Mouse (Mus musculus) left cerebral cortex, adult 2 months (tissue): Measurements from ENCODE around the gene Mark2. TPM values are rescaled to one million over a fixed set of nuclear protein-coding genes. Genes with fewer than 3 reads are reported as not detected.
A peak's percentile ranks its signal among the peaks of the same experiment; 100 is the strongest.

Source experiments
- DNase-seq, 2 experiments: peaks; one replicate each; pipeline ENCODE4 v3.0.0; 2021 to 2022; ENCODE audit warnings: low spot score in 2 of 2, mixed read lengths in 1 of 2; ENCODE audit errors: extremely low spot score in 1 of 2
- H3K27ac ChIP-seq: fragments of 200-600 bp; 2 replicates; pipeline ENCODE4 v1.8.1; 2022
- H3K4me3 ChIP-seq: fragments of 200-600 bp; 2 replicates; pipeline ENCODE4 v1.8.1; 2022
- CTCF ChIP-seq: fragments of 200-600 bp; IDR thresholded peaks from 2 replicates; pipeline ENCODE4 v1.8.1; 2022; ENCODE audit warnings: antibody characterized with exemption, mild to moderate bottlenecking, moderate library complexity
- intact Hi-C: fragments of 180-260 bp; cut with DNase I; formaldehyde crosslinking; loops from one replicate; pipeline ENCODE4 v1.15.1; 2025
- total RNA-seq, 2 experiments: library from RNA; stranded (reverse); gene quantifications; 2 replicates each; pipeline ENCODE4 v1.2.3; 2021

Gene Mark2
- total RNA-seq, 2 experiments from 2014 or later, result 133 to 148 TPM

DNA sequence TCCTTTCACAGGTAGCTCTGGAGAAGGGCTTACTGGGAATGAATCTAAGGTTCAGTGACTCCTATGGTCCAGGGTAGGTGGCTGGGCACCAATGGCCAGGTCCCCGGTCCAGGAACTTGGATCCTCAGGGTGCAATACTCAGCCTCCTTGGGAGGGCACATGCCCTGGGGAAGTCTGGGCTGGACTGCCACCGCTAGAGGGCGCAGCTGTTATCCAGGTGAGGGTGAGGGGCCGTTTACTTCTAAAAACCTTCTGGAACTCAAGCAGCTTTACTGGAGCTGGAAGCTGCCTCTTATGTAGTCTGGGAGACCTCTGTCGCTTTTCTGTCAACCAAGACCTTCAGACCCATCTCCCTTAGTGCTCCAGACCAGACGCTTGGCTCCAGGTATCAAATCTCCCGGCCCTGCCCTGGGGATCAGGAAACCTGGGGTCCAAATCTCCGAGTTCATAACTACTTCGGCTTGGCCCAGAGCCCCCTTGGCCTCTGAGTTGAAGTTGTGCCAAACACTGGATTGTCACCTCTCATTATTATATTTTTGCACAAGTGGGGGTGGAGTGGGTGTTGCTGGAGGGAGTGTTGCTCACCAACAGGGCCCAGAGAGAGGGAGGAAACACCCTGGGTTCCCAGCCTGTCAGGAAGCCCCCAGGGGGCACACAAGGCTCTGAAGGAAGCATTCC lies 77.4 kb downstream of the Mark2 start:
- intact Hi-C loops, result no loop called here
- Histone ChIP-seq H3K27ac (no peak overlapping the region), H3K4me3 (no peak overlapping the region)
- peak; percentile 92 for TF ChIP-seq CTCF
- DNase-seq, result peak; percentile 74 to 86

- TF ChIP-seq CTCF, result no peak
- no peak overlapping the region for H3K27ac ChIP-seq
- H3K4me3 ChIP-seq, result no peak overlapping the region
- intact Hi-C loops, result no loop called here
- no peak for DNase-seq
Measured at GRCm38 (mm10) chr19:7262592-7262991, 79.1 kb downstream of the Mark2 start.

DNA sequence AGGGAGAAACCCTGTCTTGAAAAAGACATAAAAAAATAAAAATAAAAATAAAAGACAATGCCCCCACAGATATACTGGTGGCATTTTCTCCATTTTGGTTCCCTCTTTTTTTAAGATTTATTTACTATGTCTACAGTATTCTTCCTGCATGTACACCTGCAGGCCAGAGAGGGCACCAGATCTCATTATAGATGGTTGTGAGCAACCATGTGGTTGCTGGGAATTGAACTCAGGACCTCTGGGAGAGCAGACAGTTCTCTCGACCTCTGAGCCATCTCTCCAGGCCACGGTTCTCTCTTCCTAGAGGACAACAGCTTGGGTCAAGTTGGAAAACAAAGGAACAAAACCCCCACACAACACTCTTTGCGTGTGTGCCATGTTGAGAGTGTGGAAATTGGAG lies 79.7 kb downstream of the Mark2 start:
- intact Hi-C loops, result no loop called here
- no peak overlapping the region for H3K27ac ChIP-seq
- DNase-seq, result no peak
- no peak overlapping the region for H3K4me3 ChIP-seq
- no peak; the same call in 1 of the 2 replicates for TF ChIP-seq CTCF

DNA sequence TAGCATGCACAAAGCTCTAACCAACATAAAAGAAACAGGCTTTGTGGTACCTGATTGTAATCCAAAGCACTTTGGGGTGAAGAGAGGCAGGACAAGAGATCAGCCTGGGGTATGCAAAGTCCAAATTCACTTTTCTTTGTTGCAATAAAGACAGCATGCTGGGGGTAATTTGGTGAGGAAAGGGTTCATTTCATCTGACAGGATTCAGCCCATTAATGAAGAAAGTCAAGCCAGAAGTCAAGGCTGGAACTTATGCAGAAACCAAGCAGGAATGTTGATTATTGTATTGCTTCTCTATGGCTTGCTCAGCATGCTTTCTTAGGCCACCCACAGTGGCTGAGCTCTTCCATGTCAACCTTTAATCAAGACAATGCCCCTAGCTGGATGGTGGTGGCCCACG lies 80.2 kb downstream of the Mark2 start:
- intact Hi-C loops, result no loop called here
- H3K27ac ChIP-seq, result no peak overlapping the region
- H3K4me3 ChIP-seq, result no peak overlapping the region
- TF ChIP-seq CTCF, result no peak
- DNase-seq, result no peak

DNA sequence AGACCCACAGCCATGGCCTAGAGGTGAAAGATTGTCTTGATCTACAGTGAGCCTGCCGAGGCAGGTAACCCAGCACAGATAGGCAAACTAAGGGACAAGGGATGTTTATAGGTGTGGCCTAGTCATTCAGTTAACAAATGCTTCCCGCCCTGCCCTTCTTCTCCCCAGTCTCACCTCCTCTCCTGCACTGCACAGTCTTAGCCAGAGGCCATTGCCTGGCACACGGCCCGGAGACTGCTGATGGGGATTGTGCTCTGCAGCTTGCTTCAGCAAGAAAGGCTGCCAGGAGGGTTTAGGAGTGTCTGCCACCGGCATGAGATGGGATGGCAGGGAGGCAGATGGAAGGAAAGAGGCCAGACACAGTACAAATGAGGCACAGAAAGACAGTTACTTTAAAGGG lies 83.8 kb downstream of the Mark2 start:
- TF ChIP-seq CTCF, result no peak
- intact Hi-C loops, result no loop called here
- Histone ChIP-seq H3K4me3 (no peak overlapping the region), H3K27ac (no peak overlapping the region)
- DNase-seq, result no peak

- Histone ChIP-seq H3K4me3 (no peak overlapping the region), H3K27ac (no peak overlapping the region)
- no peak for DNase-seq
- intact Hi-C loops, result no loop called here
- no peak for TF ChIP-seq CTCF
Measured at GRCm38 (mm10) chr19:7246021-7246420, 95.6 kb downstream of the Mark2 start.

DNA sequence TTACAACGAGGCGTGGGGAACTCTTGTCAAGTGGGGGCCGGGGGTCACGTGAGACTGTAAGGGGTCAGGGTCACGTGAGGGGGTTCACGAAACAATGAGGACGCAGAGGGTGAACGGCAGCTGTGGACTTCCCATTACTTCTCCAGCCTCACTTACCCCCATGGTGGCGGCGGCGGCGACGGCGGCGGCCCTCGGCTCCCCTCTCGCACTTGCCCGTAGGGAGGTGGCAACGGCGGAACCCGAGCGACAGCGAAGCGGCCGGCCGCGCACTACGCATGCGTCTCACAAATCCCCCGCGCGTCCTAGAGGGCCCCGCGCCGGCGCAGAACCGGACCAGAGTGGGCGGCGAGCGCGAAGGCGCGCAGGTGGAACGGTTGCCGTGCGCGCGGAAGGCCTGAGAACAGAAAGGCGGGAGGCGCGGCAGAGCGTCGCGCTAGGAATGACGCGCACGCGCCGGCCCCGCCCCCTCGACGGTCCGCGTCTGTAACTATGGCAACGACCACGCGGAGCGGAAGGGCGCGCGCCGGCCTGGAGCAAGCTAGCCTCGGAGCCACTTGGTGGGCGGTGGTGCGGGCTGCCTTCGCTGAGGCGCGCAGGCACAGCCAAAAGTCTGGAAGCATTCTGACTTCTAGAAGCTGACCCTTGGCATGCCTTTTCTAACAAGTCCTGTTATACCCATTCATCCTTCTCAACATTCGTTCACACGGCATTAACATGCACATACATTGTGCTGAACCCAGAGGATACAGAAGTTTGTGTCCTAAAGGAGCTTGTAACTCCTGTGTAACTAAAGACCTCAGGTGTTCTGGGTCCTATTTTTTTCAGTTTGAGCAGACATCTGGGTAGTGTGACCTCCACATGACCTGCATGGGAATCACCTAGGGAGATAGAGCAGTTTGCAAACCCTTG lies 100.6 kb downstream of the Mark2 start, which contains the start of gene Naa40:
Naa40 (minus strand) TSS at position 402 of the 909 bp plus-strand sequence.
- TF ChIP-seq CTCF, result no peak
- intact Hi-C loops, result loop anchor here (2.0 kb wide), 1 partner anchor 176 kb away; the partner anchor contains the start of gene 2700081O15Rik

DNA sequence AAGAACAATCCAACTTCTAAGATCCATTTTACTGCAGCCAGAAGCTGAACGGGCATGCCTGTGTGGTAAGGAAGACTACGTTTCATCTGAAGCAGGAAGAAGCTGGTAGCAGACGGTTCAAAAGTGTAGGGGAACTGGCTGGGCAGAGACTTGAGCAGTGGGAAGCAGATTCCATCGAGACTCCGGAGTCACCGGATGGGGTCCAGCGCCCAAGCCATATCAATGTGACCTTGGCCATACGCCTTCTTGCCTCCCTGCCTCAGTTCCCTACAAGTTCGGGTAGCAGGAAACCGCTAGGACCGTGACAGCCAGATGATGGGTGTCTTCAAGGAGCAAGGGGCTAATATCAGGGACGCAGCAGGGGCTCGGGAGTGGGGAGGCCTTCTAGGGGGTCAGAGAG lies 101.4 kb downstream of the Mark2 start:
- TF ChIP-seq CTCF, result no peak
- intact Hi-C loops, result loop anchor here (2.0 kb wide), 1 partner anchor 177 kb away; the partner anchor contains the start of gene 2700081O15Rik
- H3K4me3 ChIP-seq, result peak overlapping the region; percentile 86
- DNase-seq, result no peak
- peak overlapping the region; percentile 93 for H3K27ac ChIP-seq

More for the DNA sequence above, 100.6 kb downstream of the Mark2 start, which contains the start of gene Naa40:
- DNase-seq, result peak; percentile 92 to 95
- peak within 1 kb of the TSS; percentile 86 for H3K4me3 ChIP-seq
- peak within 1 kb of the TSS; percentile 93 for H3K27ac ChIP-seq

DNA sequence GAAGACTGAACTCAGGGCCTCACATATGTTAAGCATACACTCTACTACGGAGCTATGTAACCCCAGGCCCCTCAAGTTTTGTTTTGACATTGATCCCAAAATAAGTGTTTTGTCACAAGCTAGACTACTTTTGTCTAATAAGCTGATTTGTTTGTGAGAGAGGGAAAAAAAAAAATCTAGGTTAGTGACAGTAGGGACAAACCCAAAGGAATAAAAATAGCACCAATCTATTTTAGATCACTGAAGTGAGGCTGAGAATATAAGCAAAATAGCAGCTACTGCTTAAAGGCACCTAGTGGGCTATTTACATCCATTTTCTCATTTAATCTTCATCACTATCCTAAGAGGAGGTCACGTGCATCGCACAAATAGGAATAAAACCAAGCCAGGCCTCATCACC lies 102.1 kb downstream of the Mark2 start:
- Histone ChIP-seq H3K27ac (no peak overlapping the region; the same call in 1 of the 2 replicates), H3K4me3 (peak overlapping the region; percentile 86)
- no peak for TF ChIP-seq CTCF
- DNase-seq, result no peak
- intact Hi-C loops, result no loop called here

DNA sequence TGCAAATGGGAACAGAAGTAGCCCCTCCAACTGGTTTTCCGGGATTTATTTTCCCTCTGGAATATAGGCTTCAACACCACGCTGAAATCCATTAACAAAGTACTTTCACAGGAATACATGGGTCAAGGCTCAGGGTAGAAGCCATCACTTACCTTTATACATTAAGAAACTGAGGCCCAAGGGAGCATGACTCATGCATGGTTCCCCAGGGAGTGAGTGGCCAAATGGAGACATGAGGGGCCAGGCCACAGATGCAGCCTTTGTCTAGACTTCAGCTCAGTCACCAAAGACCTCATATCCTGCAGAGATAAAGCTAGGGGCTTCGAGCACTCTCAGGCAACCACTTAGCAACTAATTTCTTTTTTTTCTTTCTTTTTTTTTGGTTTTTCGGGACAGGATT lies 104.9 kb downstream of the Mark2 start:
- no peak overlapping the region for H3K4me3 ChIP-seq
- no peak overlapping the region for H3K27ac ChIP-seq
- DNase-seq, result no peak
- TF ChIP-seq CTCF, result no peak
- intact Hi-C loops, result no loop called here

GRCm38 (mm10) chr19:7236011-7236410 lies 105.6 kb downstream of the Mark2 start:
- no peak for DNase-seq
- H3K4me3 ChIP-seq, result no peak overlapping the region
- intact Hi-C loops, result no loop called here
- no peak overlapping the region for H3K27ac ChIP-seq
- no peak for TF ChIP-seq CTCF

GRCm38 (mm10) chr19:7235461-7235860 lies 106.2 kb downstream of the Mark2 start:
- no peak for TF ChIP-seq CTCF
- Histone ChIP-seq H3K4me3 (no peak overlapping the region), H3K27ac (no peak overlapping the region)
- intact Hi-C loops, result loop anchor here (1.0 kb wide), 1 partner anchor 110 kb away; no protein-coding TSS in a partner anchor
- DNase-seq, result no peak
